Mouse (Mus musculus) thymus, postnatal 0 days (tissue): ENCODE measurements around the gene Foxo6. TPM values are rescaled to one million over a fixed set of nuclear protein-coding genes. Genes with fewer than 3 reads are reported as not detected.

Experiments
- DNase-seq: peaks from one replicate; pipeline ENCODE4 v3.0.0-alpha.2; 2015; ENCODE audit warnings: low spot score
- polyA plus RNA-seq: library from polyadenylated mRNA; unstranded; fragments of >200 nt; fragmentation: Nextera tagmentation; extraction: Ambion mirVana; gene quantifications from 2 replicates; pipeline ENCODE4 v1.2.1, GENCODE M21; 2015

Gene Foxo6
- polyA plus RNA-seq, 1 experiment from 2014 or later, result not detected

GRCm38 (mm10) chr4:120248800-120249261, 38.3 kb downstream of the Foxo6 start:
- no peak for DNase-seq

DNA sequence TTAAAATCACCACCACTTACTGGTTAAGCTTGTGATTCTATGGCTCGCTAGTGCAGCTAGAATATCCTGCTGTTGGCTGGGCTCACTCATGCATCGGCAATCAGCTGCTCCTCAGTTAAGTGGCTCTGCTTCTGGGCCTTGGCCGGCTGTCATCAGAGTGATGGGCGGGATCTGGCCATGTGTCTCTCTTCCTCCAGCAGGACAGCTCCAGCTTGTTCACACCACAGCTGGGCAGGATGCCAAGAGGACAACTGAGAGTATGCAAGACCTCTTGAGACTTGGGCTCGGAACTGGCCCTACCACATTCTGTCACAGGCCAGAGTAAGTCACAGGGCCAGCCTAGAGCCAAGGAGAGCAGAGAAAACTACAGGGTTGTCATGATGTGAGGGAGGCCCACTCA, 39.7 kb downstream of the Foxo6 start:
- DNase-seq, result no peak

DNA sequence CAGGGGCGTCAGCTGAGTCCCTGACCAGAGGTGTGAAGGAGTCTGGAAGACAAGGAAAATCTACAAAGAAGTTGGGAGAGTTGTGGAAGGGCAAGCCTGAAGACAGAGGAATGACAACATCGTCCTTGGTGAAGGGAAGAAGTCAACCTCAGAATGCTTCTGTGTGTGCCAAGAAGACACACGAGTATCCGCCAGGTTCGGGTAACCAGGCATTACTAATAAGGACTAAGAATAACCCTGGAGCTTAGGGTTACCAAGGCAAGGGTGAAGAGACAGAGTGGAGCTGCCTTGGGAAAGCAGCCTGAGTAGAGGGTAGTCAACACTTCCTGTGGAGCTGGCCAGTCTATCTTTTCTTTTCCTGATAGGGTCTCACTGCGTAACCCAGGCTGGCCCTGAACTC, 41.1 kb downstream of the Foxo6 start:
- DNase-seq, result no peak

- no peak for DNase-seq
Measured at GRCm38 (mm10) chr4:120242783-120243262, 44.3 kb downstream of the Foxo6 start.

DNA sequence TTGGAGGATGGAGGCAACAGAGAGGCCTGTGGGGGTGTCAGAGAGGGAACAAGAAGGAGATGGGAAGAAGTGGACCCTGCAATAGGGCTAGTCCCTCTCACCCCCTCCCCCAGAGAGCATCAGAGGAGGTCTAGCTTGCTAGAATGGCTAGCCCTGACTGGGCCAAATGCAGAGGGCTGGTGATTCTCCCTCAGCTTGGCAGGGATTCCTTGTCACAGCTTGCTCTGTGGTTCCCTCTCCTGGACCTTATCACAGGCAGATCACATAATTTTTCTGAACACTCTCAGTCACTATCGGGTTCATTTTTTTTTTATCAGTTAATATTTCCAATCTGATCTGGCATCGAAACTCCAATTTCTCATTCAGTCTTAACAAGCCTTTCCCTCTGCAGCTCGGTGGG, 46.0 kb downstream of the Foxo6 start:
- DNase-seq, result no peak

DNA sequence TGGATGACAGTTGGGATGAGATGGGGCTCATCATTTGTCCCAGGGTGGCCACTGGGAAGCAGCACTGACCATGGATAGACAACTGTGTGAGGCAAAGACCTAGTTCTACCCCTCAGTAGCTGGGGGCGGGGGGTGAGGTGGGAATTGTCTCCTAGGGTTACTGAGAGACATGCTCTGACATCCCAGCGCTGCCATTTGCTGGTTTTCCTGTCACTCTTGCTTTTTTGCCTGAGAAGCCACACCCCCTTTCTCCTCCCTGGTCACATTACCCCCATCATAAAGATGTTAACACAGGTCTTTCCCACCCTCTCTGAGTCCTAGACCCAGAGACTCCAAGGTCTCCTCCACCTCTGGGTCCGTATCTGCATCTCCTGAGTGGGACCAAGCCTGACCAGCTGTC, 47.7 kb downstream of the Foxo6 start:
- no peak for DNase-seq

DNA sequence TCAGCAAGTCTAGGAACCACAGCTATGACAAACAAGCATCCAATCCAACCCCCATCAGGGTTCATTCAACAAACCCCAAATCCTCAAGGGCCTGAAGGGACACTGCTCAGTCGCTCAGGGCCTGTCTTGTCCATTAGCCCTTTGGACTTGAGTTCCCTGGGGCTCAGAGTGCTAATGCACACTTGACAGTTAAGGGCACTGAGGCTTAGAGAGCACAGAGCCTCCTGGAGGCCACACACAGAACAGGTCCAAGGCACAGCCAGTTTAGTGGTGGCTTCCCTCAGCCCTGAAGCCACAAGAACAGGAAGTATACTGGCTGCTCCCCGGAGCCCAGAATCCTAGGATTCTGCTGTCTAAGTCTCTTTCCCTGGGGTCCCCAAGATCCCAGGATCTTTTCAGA, 53.9 kb downstream of the Foxo6 start:
- DNase-seq, result no peak

GRCm38 (mm10) chr4:120232541-120232940, 54.6 kb downstream of the Foxo6 start:
- no peak for DNase-seq

- DNase-seq, result no peak
Measured at GRCm38 (mm10) chr4:120231982-120232381, 55.2 kb downstream of the Foxo6 start.

DNA sequence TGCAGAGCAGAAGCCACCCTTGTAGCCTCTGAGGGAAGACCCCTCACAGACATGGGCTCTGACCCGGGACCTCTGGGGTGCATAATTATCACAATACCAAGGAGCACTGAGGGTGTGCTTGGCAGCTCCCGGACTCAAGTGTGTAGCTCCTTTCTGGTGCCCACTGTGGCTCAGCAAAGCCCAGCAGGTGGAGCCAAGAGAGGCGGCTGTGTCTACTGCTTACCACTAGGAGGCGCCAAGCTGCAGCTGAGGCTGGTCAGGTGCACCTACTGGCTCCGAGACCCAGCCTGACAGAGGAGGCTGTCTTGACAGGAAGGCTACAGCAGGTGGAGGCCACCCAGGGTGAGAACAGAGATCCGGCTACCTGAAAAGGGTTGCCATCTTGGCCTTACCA, 56.9 kb downstream of the Foxo6 start:
- peak; percentile 71 for DNase-seq

- DNase-seq, result no peak
Measured at GRCm38 (mm10) chr4:120229505-120230255, 57.5 kb downstream of the Foxo6 start.

DNA sequence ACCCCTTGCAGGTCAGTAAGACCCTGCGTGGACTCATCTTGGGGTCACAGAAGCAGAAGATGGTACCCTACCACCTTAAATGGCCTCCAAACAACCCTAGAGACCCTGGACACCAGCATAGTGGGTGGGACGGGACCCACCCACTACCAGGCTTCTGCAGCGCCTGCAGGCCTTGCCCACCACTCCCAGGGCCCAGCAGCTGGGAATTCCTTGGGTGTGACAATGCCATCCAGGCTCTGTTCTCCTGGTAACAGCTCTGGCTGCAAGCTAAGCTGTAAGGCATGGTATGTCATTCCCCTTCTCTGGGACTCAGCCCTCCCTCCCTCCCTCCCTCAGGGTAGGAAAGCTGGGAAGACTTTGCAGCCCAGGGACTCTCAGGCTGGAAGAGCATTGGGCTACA, 58.5 kb downstream of the Foxo6 start:
- DNase-seq, result no peak

GRCm38 (mm10) chr4:120227224-120227623, 59.9 kb downstream of the Foxo6 start:
- DNase-seq, result no peak

GRCm38 (mm10) chr4:120226682-120227081, 60.5 kb downstream of the Foxo6 start:
- DNase-seq, result no peak

DNA sequence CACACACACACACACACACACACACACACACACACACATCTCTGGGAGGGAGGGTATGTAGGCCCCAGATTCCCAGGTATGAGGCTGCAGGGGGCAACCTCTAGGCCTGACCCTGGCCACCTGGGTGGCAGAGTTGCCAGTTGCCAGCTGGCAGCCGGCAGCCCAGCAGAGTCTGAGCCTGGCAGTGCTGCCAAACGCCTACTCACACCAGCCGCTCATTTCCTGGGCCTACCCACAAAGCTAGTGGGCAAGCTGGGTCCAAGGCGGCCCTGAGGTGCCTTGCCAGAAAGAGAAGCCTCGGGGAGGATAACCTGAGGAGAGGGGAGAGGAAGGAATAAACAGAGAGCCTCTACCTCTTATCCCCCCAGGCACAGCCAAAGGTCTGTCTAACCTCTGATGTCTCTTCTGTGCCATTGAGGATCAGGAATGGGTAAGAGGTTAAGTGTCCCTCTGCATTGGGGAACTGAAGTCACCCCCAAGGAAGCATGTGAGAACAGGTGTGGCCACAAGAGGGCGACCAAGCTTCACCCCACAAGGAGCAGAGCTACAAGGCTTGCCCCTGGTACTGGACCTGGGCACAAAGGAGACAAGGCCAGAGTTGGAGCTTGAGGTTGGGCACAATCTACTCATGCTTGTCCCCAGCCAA, 61.9 kb downstream of the Foxo6 start:
- peak; percentile 38 for DNase-seq

DNA sequence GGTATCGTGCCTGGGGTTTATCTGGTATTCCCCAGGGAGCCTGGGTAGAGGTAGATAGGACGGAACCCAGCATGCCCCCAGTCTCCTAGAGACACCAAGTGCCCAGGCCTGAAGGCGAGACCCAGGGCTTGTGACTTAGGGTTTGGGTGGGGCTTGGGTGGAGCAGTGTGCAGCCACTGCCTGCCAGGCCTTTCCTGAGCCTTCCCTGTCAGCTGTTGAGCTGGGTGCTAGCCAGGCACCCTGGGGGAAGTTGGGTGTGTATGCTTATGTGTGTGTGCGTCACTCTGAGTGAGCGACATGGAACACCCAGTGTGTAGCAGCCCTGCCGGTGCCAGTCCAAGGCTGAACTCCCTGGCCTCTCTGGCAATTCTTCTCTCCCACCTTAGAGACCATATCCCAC, 63.3 kb downstream of the Foxo6 start:
- DNase-seq, result no peak

DNA sequence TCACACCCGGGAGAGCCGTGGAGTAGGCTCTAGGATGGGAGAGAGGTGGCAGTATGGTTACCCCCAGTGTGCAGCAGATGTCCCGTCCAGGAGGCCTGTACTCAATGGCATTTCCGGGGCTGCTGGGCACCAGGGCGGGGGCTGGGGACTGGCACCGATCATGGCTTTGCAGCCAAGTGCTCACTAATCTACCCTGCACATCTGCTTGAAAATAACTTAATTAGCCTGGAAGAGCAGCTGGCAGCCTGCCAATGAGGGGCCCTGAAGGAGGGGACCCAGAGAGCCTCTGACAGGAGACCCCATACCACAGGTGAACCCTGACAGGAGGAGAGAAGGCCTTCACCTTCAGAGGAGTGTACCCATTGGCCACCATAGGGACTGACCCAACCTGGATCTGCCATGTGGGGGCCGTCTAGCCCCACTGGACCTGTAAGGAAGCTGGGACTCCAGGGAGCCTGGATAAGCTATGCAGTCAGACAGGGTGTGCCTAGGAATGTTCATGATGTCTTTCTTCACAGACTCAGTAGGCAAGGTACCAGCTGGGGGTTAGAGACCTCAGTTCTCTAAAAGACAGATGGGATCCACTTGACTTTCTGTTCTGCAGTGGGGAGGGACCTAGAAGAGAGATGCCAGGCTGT, 63.9 kb downstream of the Foxo6 start:
- DNase-seq, result no peak

DNA sequence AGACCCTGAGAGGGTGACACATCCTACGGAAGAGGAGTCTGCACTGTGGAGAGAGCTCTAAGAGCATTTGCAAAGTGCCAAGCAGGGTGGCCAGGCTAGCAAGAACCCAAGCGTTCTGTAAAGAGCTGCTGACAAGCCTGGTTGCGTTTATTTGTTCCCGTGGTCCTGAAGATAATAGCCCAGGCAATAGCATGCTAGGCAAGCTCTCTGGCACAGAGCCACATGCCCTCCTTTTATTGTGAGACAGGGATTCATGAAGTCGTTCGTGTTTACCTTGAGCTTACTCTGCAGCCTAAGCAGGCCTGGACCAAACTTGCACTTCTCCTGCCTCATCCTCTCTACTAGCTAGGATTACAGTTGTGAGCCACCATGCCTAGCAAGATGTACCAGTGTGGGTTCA, 65.4 kb downstream of the Foxo6 start:
- no peak for DNase-seq

GRCm38 (mm10) chr4:120218878-120219277, 68.3 kb downstream of the Foxo6 start:
- DNase-seq, result no peak
